Mouse (Mus musculus) forebrain, embryonic 12.5 days (tissue): ENCODE data around the gene Kcnj5. TPM values are rescaled to one million over a fixed set of nuclear protein-coding genes. Genes with fewer than 3 reads are reported as not detected.

Experiments used
- ATAC-seq: fragments of 200-750 bp; cut with Nextera tagmentation; 2 replicates; pipeline ENCODE4 v1.8.0; 2017; ENCODE audit warnings: moderate TSS enrichment; ENCODE audit not compliant: low FRiP score
- H3K27ac ChIP-seq: fragments of 300-500 bp; sonication (generic); 2 replicates; pipeline ENCODE4 v1.5.1; 2016; ENCODE audit warnings: mild to moderate bottlenecking
- H3K27me3 ChIP-seq: fragments of 300-500 bp; sonication (generic); 2 replicates; pipeline ENCODE4 v1.6.1; 2016; ENCODE audit warnings: mild to moderate bottlenecking
- H3K36me3 ChIP-seq: fragments of 300-500 bp; sonication (generic); replicated peaks from 2 replicates; pipeline ENCODE4 v1.6.1; 2016; ENCODE audit warnings: mild to moderate bottlenecking
- H3K4me1 ChIP-seq: fragments of 300-500 bp; sonication (generic); 2 replicates; pipeline ENCODE4 v1.6.1; 2016
- H3K4me2 ChIP-seq: fragments of 300-500 bp; sonication (generic); 2 replicates; pipeline ENCODE4 v1.6.1; 2016; ENCODE audit warnings: mild to moderate bottlenecking, moderate library complexity
- H3K4me3 ChIP-seq: fragments of 300-500 bp; sonication (generic); replicated peaks from 2 replicates; pipeline ENCODE4 v1.5.1; 2016; ENCODE audit warnings: mild to moderate bottlenecking
- H3K9ac ChIP-seq: fragments of 300-500 bp; sonication (generic); 2 replicates; pipeline ENCODE4 v1.6.1; 2016; ENCODE audit warnings: mild to moderate bottlenecking
- H3K9me3 ChIP-seq: fragments of 300-500 bp; sonication (generic); 2 replicates; pipeline ENCODE4 v1.6.1; 2016
- WGBS: fragments of 180-500 bp; shearing (Covaris S2); methylation state at CpG from one replicate; pipeline ENCODE4 v1.1.7; 2016; 5-methylcytosine and 5-hydroxymethylcytosine counted together
- polyA plus RNA-seq: library from polyadenylated mRNA; unstranded; fragments of >200 nt; fragmentation: Nextera tagmentation; extraction: Ambion mirVana; gene quantifications from 2 replicates; pipeline ENCODE4 v1.2.1, GENCODE M21; 2016

Gene Kcnj5
- polyA plus RNA-seq: 0.83 and 1.1 TPM in 2 replicates

DNA sequence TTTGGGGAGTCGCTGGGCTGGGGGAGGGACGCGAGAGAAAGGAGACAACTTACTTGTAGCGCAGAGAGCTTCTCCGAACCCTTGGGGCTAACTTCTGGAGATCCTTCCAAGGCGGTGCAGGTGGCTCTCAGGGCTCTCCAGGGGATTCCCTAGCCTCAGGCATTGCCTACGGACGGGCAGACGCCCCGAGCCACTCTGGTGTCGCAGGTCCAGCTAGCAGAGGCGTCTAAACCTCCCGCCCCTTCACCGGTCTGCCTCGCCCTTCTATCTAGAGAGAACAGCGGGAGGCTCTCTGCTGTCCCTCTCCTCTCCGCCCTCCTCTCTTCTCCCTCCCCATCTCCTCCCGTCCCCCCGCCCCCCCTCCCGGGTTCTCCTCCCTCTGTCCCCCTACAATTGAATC, at the start of gene Kcnj5:
Kcnj5 (minus strand) TSS at position 300 of the 400 bp plus-strand sequence.
- ATAC-seq: 0 out of 2 replicates have a peak, but pooled peaks have one; percentile 28
- Histone ChIP-seq H3K4me2 (peak within 1 kb of the TSS; percentile 56), H3K36me3 (no peaks in the 10 kb centered on the region), H3K4me1 (peaks cover 25% of the 10 kb centered on the region), H3K27ac (no peak within 1 kb of the TSS), H3K27me3 (peaks cover 86% of the 10 kb centered on the region), H3K9ac (0 out of 2 replicates have a peak within 1 kb of the TSS, but pooled peaks have one; percentile 25), H3K9me3 (no peaks in the 10 kb centered on the region), H3K4me3 (peak within 1 kb of the TSS; percentile 33)
- under 1% methylated on average over 20 of the region's 20 CpGs for WGBS

DNA sequence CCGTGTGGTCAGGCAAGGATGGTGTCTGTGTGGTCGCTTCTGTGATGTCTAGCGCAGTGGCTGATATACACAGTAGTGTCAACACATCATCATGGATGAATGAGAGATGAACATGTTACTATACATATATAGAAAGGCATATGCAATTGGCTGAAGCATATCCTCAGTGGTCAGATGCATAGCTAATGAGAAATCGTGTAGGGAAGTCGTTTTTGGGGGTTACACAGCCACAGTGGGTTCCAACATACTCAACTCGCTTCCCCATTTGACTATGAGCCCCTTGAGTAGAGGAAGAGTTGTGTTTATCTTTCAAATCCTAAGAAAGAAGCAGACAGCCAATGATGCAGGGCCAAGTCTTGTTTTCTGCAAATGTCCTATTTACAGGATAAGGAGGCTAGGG, 48.6 kb upstream of the Kcnj5 start:
- no peak overlapping the region for H3K27ac ChIP-seq
- H3K4me3 ChIP-seq: no peak overlapping the region
- no peaks in the 10 kb centered on the region for H3K4me1 ChIP-seq
- H3K9ac ChIP-seq: no peak overlapping the region
- 84% methylated on average over 6 of the region's 6 CpGs for WGBS
- no peaks in the 10 kb centered on the region for H3K9me3 ChIP-seq
- ATAC-seq: no peak
- H3K4me2 ChIP-seq: no peak overlapping the region
- no peaks in the 10 kb centered on the region for H3K36me3 ChIP-seq
- H3K27me3 ChIP-seq: no peaks in the 10 kb centered on the region

DNA sequence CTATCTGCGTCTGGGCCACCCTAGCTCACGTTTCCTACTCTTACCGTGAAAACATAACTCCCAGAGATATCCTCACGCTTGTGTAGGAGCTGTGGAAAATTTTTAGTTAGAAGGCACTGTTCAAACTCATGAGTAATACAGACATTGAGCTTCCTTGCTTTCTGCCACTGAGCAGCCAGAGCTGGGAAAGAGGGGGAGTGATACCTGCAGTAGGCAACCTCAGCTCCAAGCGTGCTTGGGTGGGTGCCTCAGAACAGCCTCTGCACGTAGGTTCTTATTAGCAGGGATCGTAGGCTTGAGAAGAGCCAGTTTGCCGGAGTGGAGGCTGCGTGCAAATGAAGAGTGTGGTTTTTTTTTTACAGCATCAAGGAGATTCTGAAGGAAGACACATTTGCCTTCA, 47.6 kb upstream of the Kcnj5 start:
- Histone ChIP-seq H3K9me3 (no peaks in the 10 kb centered on the region), H3K27me3 (no peaks in the 10 kb centered on the region), H3K4me2 (no peak overlapping the region), H3K27ac (no peak overlapping the region), H3K36me3 (no peaks in the 10 kb centered on the region), H3K9ac (no peak overlapping the region), H3K4me1 (no peaks in the 10 kb centered on the region), H3K4me3 (no peak overlapping the region)
- no peak for ATAC-seq
- WGBS: 93% methylated on average over 9 of the region's 9 CpGs

DNA sequence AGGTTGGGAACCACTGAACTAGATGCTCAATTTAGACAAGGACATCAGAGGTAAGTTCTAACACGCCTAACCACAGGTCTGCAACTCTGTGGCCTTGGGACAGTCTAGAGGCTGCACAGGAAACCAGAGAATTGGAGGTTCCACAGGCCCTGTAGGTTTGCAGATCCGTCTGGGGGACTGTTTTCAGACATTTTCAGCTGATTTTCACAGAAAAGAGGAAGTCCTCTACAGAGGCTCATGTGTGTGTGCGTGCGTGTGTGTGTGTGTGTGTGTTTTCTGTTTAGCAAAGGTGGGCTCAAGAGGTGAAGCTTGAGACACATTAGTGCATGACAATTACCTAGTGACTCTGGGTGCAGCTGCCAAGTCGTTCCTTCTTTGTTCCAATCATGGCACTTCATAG, 46.9 kb upstream of the Kcnj5 start:
- H3K4me2 ChIP-seq: no peak overlapping the region
- H3K4me3 ChIP-seq: no peak overlapping the region
- no peak overlapping the region for H3K9ac ChIP-seq
- H3K36me3 ChIP-seq: no peaks in the 10 kb centered on the region
- no peak for ATAC-seq
- no peaks in the 10 kb centered on the region for H3K4me1 ChIP-seq
- WGBS: 82% methylated on average over 5 of the region's 5 CpGs
- H3K27me3 ChIP-seq: no peaks in the 10 kb centered on the region
- no peak overlapping the region for H3K27ac ChIP-seq
- H3K9me3 ChIP-seq: no peaks in the 10 kb centered on the region

DNA sequence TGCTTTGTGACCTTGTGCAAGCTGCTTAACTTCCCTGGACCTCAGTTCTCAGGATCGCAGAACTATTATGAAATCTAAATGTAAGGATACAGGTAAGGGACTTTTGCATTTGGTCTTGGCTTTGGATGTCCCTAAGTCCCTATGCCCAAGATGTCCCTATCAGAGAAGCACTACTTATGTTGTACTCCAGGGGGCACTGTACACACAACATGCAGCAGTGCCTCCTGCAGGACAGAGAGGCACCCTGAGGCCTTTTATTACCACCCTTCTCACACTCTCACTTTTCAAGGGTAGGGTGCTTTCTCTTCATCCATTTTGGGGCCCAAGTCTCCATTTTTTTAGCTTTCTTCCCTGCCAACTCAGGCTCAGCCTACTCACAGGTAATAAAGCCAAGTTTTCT, 44.0 kb upstream of the Kcnj5 start:
- H3K9me3 ChIP-seq: no peaks in the 10 kb centered on the region
- no peaks in the 10 kb centered on the region for H3K4me1 ChIP-seq
- H3K27me3 ChIP-seq: no peaks in the 10 kb centered on the region
- no peak overlapping the region for H3K4me3 ChIP-seq
- H3K9ac ChIP-seq: no peak overlapping the region
- H3K27ac ChIP-seq: no peak overlapping the region
- H3K36me3 ChIP-seq: no peaks in the 10 kb centered on the region
- no peak for ATAC-seq
- 94% methylated on average over 1 of the region's 1 CpGs for WGBS
- H3K4me2 ChIP-seq: no peak overlapping the region

DNA sequence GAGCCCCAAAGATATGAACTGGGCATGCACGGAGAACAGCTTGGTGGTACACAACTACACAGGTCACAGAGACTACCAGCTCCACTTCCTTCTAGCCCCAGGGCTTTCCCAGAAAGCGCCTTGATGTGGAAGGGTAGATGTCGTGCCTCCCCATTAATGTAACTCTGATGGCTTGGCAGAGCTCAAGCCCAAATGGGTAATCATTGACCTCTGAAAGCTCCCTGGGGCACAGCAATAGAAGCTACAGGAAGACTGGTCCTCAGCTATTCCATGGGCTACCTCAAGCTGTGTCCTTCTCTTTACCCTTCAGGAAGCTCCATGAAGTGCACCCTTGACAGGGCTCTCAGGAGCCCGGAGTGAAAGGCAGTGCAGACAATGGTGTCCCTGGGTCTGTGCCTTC, 40.8 kb upstream of the Kcnj5 start:
- H3K36me3 ChIP-seq: no peaks in the 10 kb centered on the region
- no peak for ATAC-seq
- H3K4me1 ChIP-seq: no peaks in the 10 kb centered on the region
- H3K9me3 ChIP-seq: no peaks in the 10 kb centered on the region
- no peak overlapping the region for H3K4me3 ChIP-seq
- H3K4me2 ChIP-seq: no peak overlapping the region
- H3K27me3 ChIP-seq: no peaks in the 10 kb centered on the region
- 84% methylated on average over 4 of the region's 4 CpGs for WGBS
- no peak overlapping the region for H3K27ac ChIP-seq
- no peak overlapping the region for H3K9ac ChIP-seq

DNA sequence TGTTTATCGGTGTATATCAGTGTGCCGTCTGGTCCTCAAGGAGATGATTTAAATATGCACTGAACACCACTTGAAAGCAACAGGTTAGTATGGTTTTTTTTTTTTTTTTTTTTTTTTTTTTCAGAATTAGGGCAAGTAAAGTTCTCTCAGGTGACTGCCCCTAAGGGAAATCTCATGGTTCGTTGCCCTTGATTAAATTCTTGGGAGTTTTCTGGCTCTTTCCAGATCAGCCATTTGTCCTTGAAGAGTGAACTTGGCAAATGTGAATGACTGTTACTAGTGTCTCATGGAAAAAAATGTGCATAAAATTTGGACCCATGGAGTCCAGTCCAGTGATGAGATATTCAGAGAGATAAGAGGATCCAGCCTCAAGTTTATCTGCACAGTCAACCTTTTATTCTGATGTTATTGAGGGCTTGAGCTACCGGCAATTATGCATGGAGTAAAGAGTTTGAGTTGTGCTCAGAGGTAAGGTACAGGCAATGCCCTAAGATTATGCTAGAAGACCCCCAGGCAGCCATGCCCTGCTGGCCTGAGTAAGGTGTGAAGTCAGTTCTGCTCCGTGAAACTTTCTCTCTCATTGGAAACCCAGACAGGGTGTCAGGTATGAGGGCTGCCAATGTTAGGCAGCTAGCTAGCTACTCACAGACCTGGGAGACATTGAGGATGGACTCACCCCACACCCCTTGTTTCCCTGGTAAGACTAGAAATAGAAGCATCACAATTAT, 32.9 kb upstream of the Kcnj5 start:
- no peaks in the 10 kb centered on the region for H3K27me3 ChIP-seq
- H3K36me3 ChIP-seq: no peaks in the 10 kb centered on the region
- no peaks in the 10 kb centered on the region for H3K9me3 ChIP-seq
- WGBS: 84% methylated on average over 5 of the region's 5 CpGs
- no peak for ATAC-seq
- H3K4me3 ChIP-seq: no peak overlapping the region
- H3K27ac ChIP-seq: no peak overlapping the region
- no peak overlapping the region for H3K4me2 ChIP-seq
- H3K9ac ChIP-seq: no peak overlapping the region
- no peaks in the 10 kb centered on the region for H3K4me1 ChIP-seq

DNA sequence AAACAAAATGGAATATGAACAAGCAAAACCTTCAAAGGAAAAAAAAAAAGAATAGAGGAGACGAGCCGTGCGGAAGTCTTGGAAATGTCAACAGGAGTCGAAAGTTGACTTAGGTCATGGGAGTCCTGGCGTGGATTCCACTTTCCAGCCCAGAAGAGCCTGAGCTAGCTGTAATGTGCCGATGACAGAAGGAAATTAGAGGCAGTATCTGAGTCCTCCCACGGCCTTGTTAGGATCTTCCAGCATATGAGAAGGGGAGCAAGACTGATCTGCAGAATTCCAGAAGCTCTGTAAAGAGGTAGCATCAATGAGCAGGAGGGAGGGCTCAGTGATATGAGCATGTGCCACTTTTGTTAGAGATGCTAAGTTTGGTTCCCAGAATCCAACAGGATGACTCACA, 31.9 kb upstream of the Kcnj5 start:
- H3K27ac ChIP-seq: no peak overlapping the region
- H3K4me3 ChIP-seq: no peak overlapping the region
- no peaks in the 10 kb centered on the region for H3K4me1 ChIP-seq
- no peak overlapping the region for H3K4me2 ChIP-seq
- no peaks in the 10 kb centered on the region for H3K36me3 ChIP-seq
- no peak for ATAC-seq
- WGBS: 92% methylated on average over 7 of the region's 7 CpGs
- H3K27me3 ChIP-seq: no peaks in the 10 kb centered on the region
- no peak overlapping the region for H3K9ac ChIP-seq
- H3K9me3 ChIP-seq: no peaks in the 10 kb centered on the region

DNA sequence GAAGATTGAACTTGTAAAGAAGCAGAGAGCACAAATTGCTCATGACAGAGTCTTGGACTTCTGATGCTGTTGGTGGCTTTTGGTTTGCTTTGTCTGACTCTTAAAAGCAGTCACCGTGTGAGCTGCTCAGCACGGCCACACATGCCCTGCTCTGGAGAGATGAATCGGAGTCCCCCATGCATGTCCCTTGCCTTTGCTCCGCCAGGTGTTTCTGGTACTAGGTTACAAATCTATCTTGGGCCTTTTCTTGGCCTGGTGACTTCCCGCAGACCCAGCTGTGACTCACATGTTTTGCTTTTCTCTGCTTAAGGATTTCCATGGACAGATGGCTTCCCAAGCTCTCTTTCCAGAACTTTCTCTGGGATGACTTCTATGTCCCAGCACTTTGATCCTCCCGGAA, 29.5 kb upstream of the Kcnj5 start:
- H3K9ac ChIP-seq: no peak overlapping the region
- no peak overlapping the region for H3K4me2 ChIP-seq
- no peak overlapping the region for H3K4me3 ChIP-seq
- no peak for ATAC-seq
- H3K27me3 ChIP-seq: no peaks in the 10 kb centered on the region
- no peak overlapping the region for H3K27ac ChIP-seq
- H3K4me1 ChIP-seq: peaks cover 12% of the 10 kb centered on the region
- H3K36me3 ChIP-seq: no peaks in the 10 kb centered on the region
- 92% methylated on average over 6 of the region's 6 CpGs for WGBS
- H3K9me3 ChIP-seq: no peaks in the 10 kb centered on the region

DNA sequence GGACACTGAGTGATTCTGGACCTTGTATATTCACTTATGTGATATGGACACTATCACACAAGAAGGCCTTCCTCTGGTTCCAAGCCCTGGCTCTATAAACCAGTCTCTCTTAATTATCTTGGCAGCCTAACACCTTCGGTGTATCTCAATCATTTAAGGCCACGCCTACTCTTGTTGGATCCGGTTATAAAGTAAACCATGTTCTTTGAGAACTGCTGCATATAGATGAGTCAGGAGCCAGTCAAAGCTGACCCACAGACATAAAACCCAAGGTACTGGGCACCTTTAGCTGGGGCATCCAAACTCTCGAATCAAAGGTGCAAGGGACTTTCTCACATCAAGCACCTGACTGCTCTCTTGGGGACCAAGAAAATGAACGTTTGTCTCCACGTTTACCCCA, 28.1 kb upstream of the Kcnj5 start, which contains the start of gene Kcnj1:
Kcnj1 (plus strand) TSS at position 292 of the 400 bp plus-strand sequence.
- Histone ChIP-seq H3K4me2 (no peak within 1 kb of the TSS), H3K36me3 (no peaks in the 10 kb centered on the region), H3K9ac (no peak within 1 kb of the TSS), H3K27ac (no peak within 1 kb of the TSS), H3K27me3 (no peaks in the 10 kb centered on the region), H3K4me3 (no peak within 1 kb of the TSS), H3K9me3 (no peaks in the 10 kb centered on the region), H3K4me1 (peaks cover 13% of the 10 kb centered on the region)
- no peak for ATAC-seq
- 90% methylated on average over 6 of the region's 6 CpGs for WGBS

DNA sequence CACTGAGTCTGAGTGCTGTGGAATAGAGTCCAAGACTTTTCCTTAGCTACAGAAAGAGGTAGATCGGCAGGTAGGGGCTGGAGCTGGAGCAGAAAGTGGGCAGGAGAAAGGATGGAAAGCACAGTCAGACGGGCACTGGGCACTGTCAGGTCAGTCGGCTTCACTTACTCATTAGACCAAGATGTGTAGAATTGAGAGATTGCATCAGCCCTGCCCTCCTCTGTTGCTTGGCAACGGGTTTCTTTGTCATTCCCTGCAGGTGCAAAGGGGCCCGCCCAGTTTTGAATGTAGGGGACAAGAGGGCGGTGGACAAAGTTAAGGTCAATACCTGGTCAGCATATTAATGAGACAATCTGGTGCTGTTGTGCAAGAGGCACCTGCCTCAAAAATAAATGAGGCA, 25.2 kb upstream of the Kcnj5 start:
- Histone ChIP-seq H3K36me3 (no peaks in the 10 kb centered on the region), H3K4me1 (peaks cover 13% of the 10 kb centered on the region), H3K27ac (no peak overlapping the region), H3K4me3 (no peak overlapping the region), H3K9ac (no peak overlapping the region), H3K9me3 (no peaks in the 10 kb centered on the region), H3K4me2 (no peak overlapping the region), H3K27me3 (no peaks in the 10 kb centered on the region)
- WGBS: 30% methylated on average over 6 of the region's 6 CpGs
- ATAC-seq: no peak

DNA sequence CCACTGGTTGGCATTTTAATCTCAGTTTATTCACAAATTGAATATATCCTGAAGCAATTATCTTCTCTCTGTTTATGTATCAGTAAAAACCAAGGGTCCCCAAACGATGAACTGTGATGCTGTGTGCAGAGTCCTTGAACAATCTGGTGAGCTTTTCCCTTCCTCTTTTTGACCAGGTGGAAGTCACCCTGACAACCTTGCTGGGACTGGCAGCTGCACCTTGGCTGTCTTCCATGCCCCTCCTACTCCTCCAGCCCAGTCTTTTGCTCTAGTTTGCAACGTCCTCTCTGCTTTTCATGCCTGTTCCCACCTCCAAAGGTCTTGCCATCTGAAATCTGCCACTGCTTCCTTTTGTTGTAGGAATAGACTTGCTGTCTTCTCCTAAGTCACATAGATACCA, 24.7 kb upstream of the Kcnj5 start:
- H3K4me2 ChIP-seq: no peak overlapping the region
- H3K4me3 ChIP-seq: no peak overlapping the region
- H3K9me3 ChIP-seq: no peaks in the 10 kb centered on the region
- H3K27ac ChIP-seq: no peak overlapping the region
- no peak overlapping the region for H3K9ac ChIP-seq
- peaks cover 13% of the 10 kb centered on the region for H3K4me1 ChIP-seq
- H3K27me3 ChIP-seq: no peaks in the 10 kb centered on the region
- ATAC-seq: no peak
- H3K36me3 ChIP-seq: no peaks in the 10 kb centered on the region
- 39% methylated on average over 2 of the region's 2 CpGs for whole genome bisulfite sequencing

DNA sequence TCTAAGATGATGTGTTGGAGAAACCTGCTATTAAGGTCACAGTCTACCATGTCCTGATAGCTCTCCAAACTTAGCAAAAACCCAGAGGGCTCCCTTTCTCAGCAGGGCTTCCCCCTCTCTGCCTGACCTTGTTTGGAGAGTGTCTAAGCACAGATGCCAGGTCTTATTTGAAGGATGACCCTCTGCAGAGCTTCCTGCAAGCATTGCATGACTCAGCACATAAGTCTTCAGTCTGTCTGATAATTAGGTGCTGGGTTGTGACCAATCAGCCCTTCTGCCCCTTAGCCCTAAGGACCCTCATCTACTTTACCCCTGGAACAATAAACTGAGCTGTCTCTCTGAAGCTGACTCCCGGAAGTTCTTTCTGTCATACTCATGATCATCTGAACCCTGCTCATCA, 16.6 kb upstream of the Kcnj5 start:
- no peaks in the 10 kb centered on the region for H3K27me3 ChIP-seq
- no peaks in the 10 kb centered on the region for H3K9me3 ChIP-seq

More for the DNA sequence above, 16.6 kb upstream of the Kcnj5 start:
- no peak for ATAC-seq
- no peaks in the 10 kb centered on the region for H3K4me1 ChIP-seq
- H3K36me3 ChIP-seq: no peaks in the 10 kb centered on the region
- H3K9ac ChIP-seq: no peak overlapping the region
- 84% methylated on average over 1 of the region's 1 CpGs for WGBS
- no peak overlapping the region for H3K4me2 ChIP-seq
- H3K27ac ChIP-seq: no peak overlapping the region
- no peak overlapping the region for H3K4me3 ChIP-seq
